Comparison of ENCODE assay signal across 10 mouse cellular contexts in the genomic region with DNA sequence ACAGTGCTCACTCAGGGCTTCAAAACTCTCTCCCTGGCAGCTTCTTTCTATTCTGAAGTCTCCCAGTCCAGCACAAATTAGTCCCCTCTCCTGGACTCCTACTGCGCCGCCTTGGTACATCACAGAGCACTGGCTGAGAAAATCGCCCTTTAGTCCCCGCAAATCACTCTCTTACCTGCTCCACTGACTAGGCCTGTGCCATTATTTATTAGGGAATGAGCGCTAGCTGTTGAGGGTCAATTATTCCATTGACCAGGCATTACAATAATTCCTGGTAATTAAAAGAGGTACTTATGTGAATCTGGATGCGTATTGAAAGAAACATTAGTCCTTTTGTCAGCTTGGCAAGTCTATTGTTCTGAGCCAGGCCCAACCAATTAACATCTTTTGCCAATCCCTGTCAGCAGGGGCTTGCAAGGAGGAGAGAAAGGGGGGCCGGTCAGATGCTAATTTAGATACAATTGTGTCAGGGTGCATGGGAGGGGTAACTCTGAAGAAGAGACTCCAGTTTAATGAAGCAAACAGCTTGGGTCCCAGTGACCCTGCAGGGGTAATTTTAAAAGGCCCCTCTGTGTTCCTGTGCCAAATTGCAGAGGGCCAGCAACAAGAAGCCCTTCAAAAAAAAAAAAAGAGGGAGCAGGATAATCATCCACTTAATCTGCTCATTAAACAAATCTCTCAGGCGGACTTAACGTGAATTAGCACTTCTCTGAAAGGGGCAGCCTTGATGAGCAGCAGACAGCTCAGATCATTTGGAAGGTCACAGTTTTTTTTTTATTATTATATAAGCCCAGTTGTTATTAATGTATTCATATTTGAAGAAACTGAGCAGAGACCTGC.
A peak's percentile ranks its signal among the peaks of the same experiment; 100 is the strongest.
DNase-seq lines count a peak whose midpoint lies in the region; ATAC-seq and TF ChIP-seq lines count a peak whose summit lies in the region.
"Had no signal": no experiment of that assay in that cellular context is flagged by ENCODE, and none has a peak within 500 bp of the region (broad histone marks: within the 10 kb centered on the region; RNA-seq: fewer than 3 reads in every experiment).

No protein-coding gene starts in this region.

- no peak for TF ChIP-seq POLR2A in brain, embryonic 14.5 days (IDR thresholded peaks at IDR 0.05; ENCODE audit: borderline replicate concordance, extremely low read depth, insufficient read depth, insufficient read length, poor library complexity, severe bottlenecking)

- in situ Hi-C loops in ES-E14 (cut with MboI; ENCODE audit: low sequenced_read_pairs in 2 of 2, unreplicated experiment in 2 of 2): no loop called here

- H3K4me3 ChIP-seq in ES-E14 (ENCODE audit: insufficient read depth in 1 of 2, low read depth in 1 of 2, low read length in 2 of 2, poor library complexity in 1 of 2, severe bottlenecking in 1 of 2): no peak overlapping the region
- no peak overlapping the region for H3K4me3 ChIP-seq in midbrain, embryonic 12.5 days
- H3K4me3 ChIP-seq: heart, adult 2 months had no signal

- ATAC-seq in midbrain, embryonic 12.5 days (ENCODE audit: low FRiP score, low read depth): peak; percentile 87

- no peaks in the 10 kb centered on the region for H3K36me3 ChIP-seq in ES-E14 (ENCODE audit: control insufficient read depth, insufficient read depth, low read length, poor library complexity, severe bottlenecking)
- no peaks in the 10 kb centered on the region for H3K36me3 ChIP-seq in midbrain, embryonic 12.5 days

- peak; percentile 37 for DNase-seq in ES-E14 (ENCODE audit: low read depth, low spot score)
- peak; percentile 99 for DNase-seq in brain, embryonic 14.5 days (ENCODE audit: low read depth)
- peak; percentile 41 to 75 for DNase-seq in frontal cortex, postnatal 10 days (ENCODE audit: low spot score in 2 of 2)
- DNase-seq in adrenal gland, adult 18-20 months (ENCODE audit: low spot score in 2 of 2): no peak
- no peak for DNase-seq in adipocyte (ENCODE audit: low spot score)
- no peak for DNase-seq in lung, adult 18-20 months
- DNase-seq: cerebellum, postnatal 25 days; heart, adult 2 months; kidney, postnatal 10 days had no signal

- peak overlapping the region; percentile 36; the same call in 1 of the 2 replicates for H3K27ac ChIP-seq in ES-E14 (ENCODE audit: insufficient read depth, low read depth, low read length, poor library complexity, severe bottlenecking)
- H3K27ac ChIP-seq in midbrain, embryonic 12.5 days (replicated peaks): peak overlapping the region; percentile 63
- H3K27ac ChIP-seq: heart, adult 2 months had no signal

- no peak for TF ChIP-seq CTCF in brain, embryonic 14.5 days (IDR thresholded peaks at IDR 0.05; ENCODE audit: borderline replicate concordance, extremely low read depth, insufficient read depth, insufficient read length)

- peaks cover 60% of the 10 kb centered on the region for H3K27me3 ChIP-seq in midbrain, embryonic 12.5 days

- no peak overlapping the region for H3K9ac ChIP-seq in ES-E14 (ENCODE audit: insufficient read depth, low read depth, low read length, poor library complexity, severe bottlenecking)
- H3K9ac ChIP-seq in midbrain, embryonic 12.5 days (replicated peaks): no peak overlapping the region

- H3K9me3 ChIP-seq in ES-E14 (ENCODE audit: control insufficient read depth, insufficient read depth, low read depth, low read length): no peaks in the 10 kb centered on the region
- no peaks in the 10 kb centered on the region for H3K9me3 ChIP-seq in midbrain, embryonic 12.5 days

- 0 out of 2 replicates have a peak overlapping the region, but pooled peaks have one; percentile 6 for H3K4me2 ChIP-seq in midbrain, embryonic 12.5 days (replicated peaks)

- H3K4me1 ChIP-seq in ES-E14 (ENCODE audit: control insufficient read depth in 2 of 2, insufficient read depth in 2 of 2, low read length in 2 of 2, poor library complexity in 1 of 2): peaks cover 3 to 9% of the 10 kb centered on the region in 2 experiments; a peak in 2 of 4 replicates
- peaks cover 38% of the 10 kb centered on the region for H3K4me1 ChIP-seq in midbrain, embryonic 12.5 days

- 9% methylated on average over 9 of the region's 9 CpGs for WGBS in midbrain, embryonic 12.5 days

TF ChIP-seq in ES-E14, 5 proteins besides CTCF, POLR2A, EP300 and RAD21:
- TF ChIP-seq ZNF384 (IDR thresholded peaks at IDR 0.05; ENCODE audit: low read depth, low read length) (peak; percentile 68; the same call in 1 of the 2 replicates), MAFK (IDR thresholded peaks at IDR 0.05; ENCODE audit: insufficient read depth, low read depth, low read length) (0 out of 2 replicates have a peak, but pooled peaks have one; percentile 17), CHD2 (IDR thresholded peaks at IDR 0.05; ENCODE audit: low read depth, low read length) (0 out of 2 replicates have a peak, but pooled peaks have one; percentile 44), ZC3H11A (IDR thresholded peaks at IDR 0.05; ENCODE audit: borderline replicate concordance, low read depth, low read length) (no peak), HCFC1 (IDR thresholded peaks at IDR 0.05; ENCODE audit: borderline replicate concordance, insufficient read depth, low read length) (no peak)
TF ChIP-seq in ES-E14: peak in this region for 3.

Comparison
In these comparisons a context has a peak if more than half of its experiments do, and no peak if none do; other contexts are left out.
1. DNase-seq: peak in ES-E14 (single experiment), brain, embryonic 14.5 days (single experiment) and frontal cortex, postnatal 10 days (2 of 2); none in adrenal gland, adult 18-20 months (0 of 2), adipocyte (single experiment) and lung, adult 18-20 months (0 of 2).